In the genomic region with DNA sequence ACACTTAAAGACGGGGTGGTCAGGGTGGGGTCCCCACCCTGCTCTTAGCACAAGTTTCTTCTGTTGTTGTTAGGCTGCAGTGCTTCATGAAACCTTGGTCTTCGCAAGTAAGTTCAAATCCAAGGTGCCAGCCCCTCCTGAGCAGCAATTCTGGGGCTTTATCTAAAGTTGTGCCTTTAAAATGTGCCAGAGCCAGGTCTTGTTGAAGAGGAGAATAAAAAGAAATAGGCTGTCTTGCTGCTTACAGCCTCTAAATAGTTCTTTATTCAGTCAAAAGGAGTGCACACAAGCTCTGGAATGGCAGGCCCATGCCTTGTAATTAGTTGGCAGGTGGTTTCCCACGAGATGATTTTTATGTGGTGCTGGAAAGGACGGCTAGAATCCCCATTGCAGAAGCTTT, we compare ENCODE assay signal across 10 mouse cellular contexts. TPM values are rescaled to one million over a fixed set of nuclear protein-coding genes. Genes with fewer than 3 reads are reported as not detected.
DNase-seq lines count a peak whose midpoint lies in the region; ATAC-seq and TF ChIP-seq lines count a peak whose summit lies in the region.
"Had no signal": no experiment of that assay in that cellular context is flagged by ENCODE, and none has a peak within 500 bp of the region (broad histone marks: within the 10 kb centered on the region; RNA-seq: fewer than 3 reads in every experiment).

No protein-coding gene starts in this region.

- peak overlapping the region; percentile 100 for H3K9ac ChIP-seq in heart, embryonic 16.5 days (ENCODE audit: low read length)
- H3K9ac ChIP-seq in ES-E14 (ENCODE audit: insufficient read depth, low read depth, low read length, poor library complexity, severe bottlenecking): peak overlapping the region; percentile 100
- H3K9ac ChIP-seq in forebrain, embryonic 14.5 days (ENCODE audit: low read length): peak overlapping the region; percentile 100
- peak overlapping the region; percentile 96 for H3K9ac ChIP-seq in liver, embryonic 14.5 days (replicated peaks)

- no peaks in the 10 kb centered on the region for H3K9me3 ChIP-seq in heart, embryonic 16.5 days (replicated peaks; ENCODE audit: control insufficient read depth, low read length)
- no peaks in the 10 kb centered on the region for H3K9me3 ChIP-seq in ES-E14 (ENCODE audit: control insufficient read depth, insufficient read depth, low read depth, low read length)
- no peaks in the 10 kb centered on the region for H3K9me3 ChIP-seq in forebrain, embryonic 14.5 days (replicated peaks; ENCODE audit: control insufficient read depth, low read length)
- no peaks in the 10 kb centered on the region for H3K9me3 ChIP-seq in liver, embryonic 14.5 days (ENCODE audit: control insufficient read depth, low read length)

- peaks cover 21% of the 10 kb centered on the region for H3K4me1 ChIP-seq in heart, embryonic 16.5 days (ENCODE audit: control insufficient read depth, insufficient read depth, low read length)
- H3K4me1 ChIP-seq in ES-E14 (ENCODE audit: control insufficient read depth in 2 of 2, insufficient read depth in 2 of 2, low read length in 2 of 2, poor library complexity in 1 of 2): peaks cover 0 to 15% of the 10 kb centered on the region in 2 experiments; a peak in 2 of 4 replicates
- peaks cover 12% of the 10 kb centered on the region; the same call in 1 of the 2 replicates for H3K4me1 ChIP-seq in forebrain, embryonic 14.5 days (ENCODE audit: control insufficient read depth, insufficient read depth, low read length)
- peaks cover 7 to 23% of the 10 kb centered on the region in 2 experiments; a peak in 3 of 4 replicates for H3K4me1 ChIP-seq in liver, embryonic 14.5 days (replicated peaks; ENCODE audit: control insufficient read depth in 2 of 2, insufficient read depth in 2 of 2, low read length in 1 of 2)

- no peak overlapping the region for H3K4me2 ChIP-seq in heart, embryonic 16.5 days (ENCODE audit: low read depth, low read length)
- no peak overlapping the region for H3K4me2 ChIP-seq in forebrain, embryonic 14.5 days (ENCODE audit: low read length)
- H3K4me2 ChIP-seq in liver, embryonic 14.5 days (ENCODE audit: low read depth): peak overlapping the region; percentile 65

- peaks cover 37% of the 10 kb centered on the region for H3K36me3 ChIP-seq in heart, embryonic 16.5 days (ENCODE audit: control insufficient read depth, insufficient read depth)
- peaks cover 59% of the 10 kb centered on the region for H3K36me3 ChIP-seq in ES-E14 (ENCODE audit: control insufficient read depth, insufficient read depth, low read length, poor library complexity, severe bottlenecking)
- H3K36me3 ChIP-seq in forebrain, embryonic 14.5 days (ENCODE audit: control insufficient read depth, insufficient read depth, low read length): peaks cover 62% of the 10 kb centered on the region
- H3K36me3 ChIP-seq in liver, embryonic 14.5 days (replicated peaks; ENCODE audit: control insufficient read depth, insufficient read depth, low read depth): peaks cover 52% of the 10 kb centered on the region

- ATAC-seq in heart, embryonic 16.5 days (replicated peaks; ENCODE audit: extremely low read depth, insufficient read depth, low FRiP score): no peak
- ATAC-seq in forebrain, embryonic 14.5 days: no peak
- ATAC-seq in liver, embryonic 14.5 days (ENCODE audit: insufficient read depth): no peak

- DNase-seq in heart, adult 18-20 months: no peak
- no peak for DNase-seq in ES-E14 (ENCODE audit: low read depth, low spot score)
- DNase-seq in forebrain, embryonic 14.5 days (ENCODE audit: low spot score): no peak
- DNase-seq in liver, embryonic 14.5 days (ENCODE audit: low read depth in 3 of 3, low spot score in 3 of 3): no peak
- no peak for DNase-seq in B cell, adult 2 months
- DNase-seq in ovary, postnatal 14 days (ENCODE audit: low spot score): no peak
- DNase-seq in layer of hippocampus, postnatal 36 days: no peak
- DNase-seq: gastrocnemius, postnatal 14 days had no signal

- WGBS in heart, embryonic 16.5 days: 74% methylated on average over 4 of the region's 4 CpGs
- 54% methylated on average over 4 of the region's 4 CpGs for WGBS in forebrain, embryonic 14.5 days
- 47% methylated on average over 4 of the region's 4 CpGs for WGBS in liver, embryonic 14.5 days (ENCODE audit: insufficient replicate concordance)

- no peaks in the 10 kb centered on the region for H3K27me3 ChIP-seq in heart, embryonic 16.5 days (ENCODE audit: control insufficient read depth, insufficient read depth, low read length)
- H3K27me3 ChIP-seq in forebrain, embryonic 14.5 days (replicated peaks; ENCODE audit: control insufficient read depth, insufficient read depth, low read length): no peaks in the 10 kb centered on the region
- no peaks in the 10 kb centered on the region for H3K27me3 ChIP-seq in liver, embryonic 14.5 days (ENCODE audit: control insufficient read depth, insufficient read depth, low read length)

- TF ChIP-seq EP300 in liver, embryonic 14.5 days (IDR thresholded peaks at IDR 0.05; ENCODE audit: low read depth): no peak

- H3K27ac ChIP-seq in heart, embryonic 16.5 days (ENCODE audit: low read length): no peak overlapping the region
- peak overlapping the region; percentile 63; the same call in 1 of the 2 replicates for H3K27ac ChIP-seq in ES-E14 (ENCODE audit: insufficient read depth, low read depth, low read length, poor library complexity, severe bottlenecking)
- H3K27ac ChIP-seq in forebrain, embryonic 14.5 days (ENCODE audit: low read depth, low read length): no peak overlapping the region
- H3K27ac ChIP-seq in liver, embryonic 14.5 days: peak overlapping the region; percentile 52

- in situ Hi-C loops in ES-E14 (cut with MboI; ENCODE audit: low sequenced_read_pairs in 2 of 2, unreplicated experiment in 2 of 2): no loop called here

- H3K4me3 ChIP-seq in heart, embryonic 16.5 days (ENCODE audit: low read length): no peak overlapping the region
- H3K4me3 ChIP-seq in ES-E14 (ENCODE audit: insufficient read depth in 1 of 2, low read depth in 1 of 2, low read length in 2 of 2, poor library complexity in 1 of 2, severe bottlenecking in 1 of 2): peak overlapping the region; percentile 70 to 98; a peak in 3 of 4 replicates
- H3K4me3 ChIP-seq in forebrain, embryonic 14.5 days (ENCODE audit: low read depth, low read length): no peak overlapping the region
- H3K4me3 ChIP-seq in liver, embryonic 14.5 days (ENCODE audit: insufficient read depth in 1 of 2, low read depth in 2 of 2, low read length in 2 of 2): peak overlapping the region; percentile 82 to 89

- TF ChIP-seq CTCF in liver, embryonic 14.5 days (IDR thresholded peaks at IDR 0.05; ENCODE audit: low read depth): no peak

TF ChIP-seq in ES-E14, 5 proteins besides CTCF, POLR2A, EP300 and RAD21:
- TF ChIP-seq HCFC1 (IDR thresholded peaks at IDR 0.05; ENCODE audit: borderline replicate concordance, insufficient read depth, low read length) (no peak), ZNF384 (IDR thresholded peaks at IDR 0.05; ENCODE audit: low read depth, low read length) (no peak), MAFK (IDR thresholded peaks at IDR 0.05; ENCODE audit: insufficient read depth, low read depth, low read length) (no peak), ZC3H11A (IDR thresholded peaks at IDR 0.05; ENCODE audit: borderline replicate concordance, low read depth, low read length) (no peak), CHD2 (IDR thresholded peaks at IDR 0.05; ENCODE audit: low read depth, low read length) (no peak)

RNA-seq across cellular contexts. Expression of gene Rps19, which starts 2.9 kb away (rescaled TPM):
- 1,139 and 1,152 TPM in 2 replicates for polyA plus RNA-seq in heart, embryonic 16.5 days (2015; fragmentation: Nextera tagmentation; extraction: Ambion mirVana)
- 100 to 1,000 TPM; 548 to 623 TPM for total RNA-seq in heart, adult 18-20 months (2021)
- total RNA-seq in ES-E14 (2012; rRNA removed): 2,686 and 2,786 TPM in 2 replicates
- polyA plus RNA-seq in forebrain, embryonic 14.5 days (2014; fragmentation: Nextera tagmentation; extraction: Ambion mirVana): 1,541 and 2,138 TPM in 2 replicates
- 418 and 615 TPM in 2 replicates for polyA plus RNA-seq in liver, embryonic 14.5 days (2012; rRNA removed)
- 1,649 and 1,654 TPM in 2 replicates for polyA plus RNA-seq in liver, embryonic 14.5 days (2014; fragmentation: Nextera tagmentation; extraction: Ambion mirVana)
- total RNA-seq in layer of hippocampus, postnatal 36 days (2021): 100 to 1,000 TPM; 490 to 494 TPM

RNA-seq across cellular contexts. Expression of gene Cd79a, which starts 10.1 kb away (rescaled TPM):
- 0.36 and 0.38 TPM in 2 replicates for polyA plus RNA-seq in heart, embryonic 16.5 days (2015; fragmentation: Nextera tagmentation; extraction: Ambion mirVana)
- total RNA-seq in heart, adult 18-20 months (2021): 10 to 100 TPM in 1 of 2 experiments, 1 to 10 TPM in 1; 1.3 to 12.7 TPM
- 1.3 and 1.5 TPM in 2 replicates for total RNA-seq in ES-E14 (2012; rRNA removed)
- not detected in 2 replicates for polyA plus RNA-seq in forebrain, embryonic 14.5 days (2014; fragmentation: Nextera tagmentation; extraction: Ambion mirVana)
- 0.81 and 1.0 TPM in 2 replicates for polyA plus RNA-seq in liver, embryonic 14.5 days (2012; rRNA removed)
- 1.4 and 2.0 TPM in 2 replicates for polyA plus RNA-seq in liver, embryonic 14.5 days (2014; fragmentation: Nextera tagmentation; extraction: Ambion mirVana)
- under 1 TPM in 1 of 2 experiments, not detected in 1; 0.43 TPM for total RNA-seq in layer of hippocampus, postnatal 36 days (2021)

RNA-seq across cellular contexts. Expression of gene Arhgef1, which starts 15.6 kb away (rescaled TPM):
- 75.4 and 80.9 TPM in 2 replicates for polyA plus RNA-seq in heart, embryonic 16.5 days (2015; fragmentation: Nextera tagmentation; extraction: Ambion mirVana)
- 10 to 100 TPM; 31.5 to 47.6 TPM for total RNA-seq in heart, adult 18-20 months (2021)
- 32.1 and 40.0 TPM in 2 replicates for total RNA-seq in ES-E14 (2012; rRNA removed)
- 26.9 and 41.3 TPM in 2 replicates for polyA plus RNA-seq in forebrain, embryonic 14.5 days (2014; fragmentation: Nextera tagmentation; extraction: Ambion mirVana)
- polyA plus RNA-seq in liver, embryonic 14.5 days (2012; rRNA removed): 44.2 and 44.3 TPM in 2 replicates
- 28.7 and 31.1 TPM in 2 replicates for polyA plus RNA-seq in liver, embryonic 14.5 days (2014; fragmentation: Nextera tagmentation; extraction: Ambion mirVana)
- total RNA-seq in layer of hippocampus, postnatal 36 days (2021): 10 to 100 TPM; 81.1 to 86.9 TPM

RNA-seq across cellular contexts. Expression of gene Dmrtc2, which starts 17.2 kb away (rescaled TPM):
- not detected in 2 replicates for polyA plus RNA-seq in heart, embryonic 16.5 days (2015; fragmentation: Nextera tagmentation; extraction: Ambion mirVana)
- not detected for total RNA-seq in heart, adult 18-20 months (2021)
- total RNA-seq in ES-E14 (2012; rRNA removed): 0.53 and 0.54 TPM in 2 replicates
- not detected in 2 replicates for polyA plus RNA-seq in forebrain, embryonic 14.5 days (2014; fragmentation: Nextera tagmentation; extraction: Ambion mirVana)
- polyA plus RNA-seq in liver, embryonic 14.5 days (2012; rRNA removed): not detected in 2 replicates
- polyA plus RNA-seq in liver, embryonic 14.5 days (2014; fragmentation: Nextera tagmentation; extraction: Ambion mirVana): not detected in 2 replicates
- total RNA-seq in layer of hippocampus, postnatal 36 days (2021): not detected
- total RNA-seq: gastrocnemius, postnatal 14 days; left cerebral cortex, postnatal 25 days had no signal

RNA-seq across cellular contexts. Expression of gene Lypd4, which starts 17.4 kb away (rescaled TPM):
- not detected in 2 replicates for polyA plus RNA-seq in heart, embryonic 16.5 days (2015; fragmentation: Nextera tagmentation; extraction: Ambion mirVana)
- total RNA-seq in heart, adult 18-20 months (2021): not detected
- total RNA-seq in ES-E14 (2012; rRNA removed): 0.18 TPM in 1 of 2 replicates, not detected in the other
- polyA plus RNA-seq in forebrain, embryonic 14.5 days (2014; fragmentation: Nextera tagmentation; extraction: Ambion mirVana): not detected in 2 replicates
- not detected in 2 replicates for polyA plus RNA-seq in liver, embryonic 14.5 days (2012; rRNA removed)
- not detected in 2 replicates for polyA plus RNA-seq in liver, embryonic 14.5 days (2014; fragmentation: Nextera tagmentation; extraction: Ambion mirVana)
- not detected for total RNA-seq in layer of hippocampus, postnatal 36 days (2021)
- total RNA-seq: gastrocnemius, postnatal 14 days; left cerebral cortex, postnatal 25 days had no signal

Comparison
In these comparisons a context has a peak if more than half of its experiments do, and no peak if none do; other contexts are left out.
1. H3K27ac ChIP-seq: peak in ES-E14 (single experiment) and liver, embryonic 14.5 days (single experiment); none in heart, embryonic 16.5 days (single experiment) and forebrain, embryonic 14.5 days (single experiment).
2. H3K4me3 ChIP-seq: peak in ES-E14 (2 of 2) and liver, embryonic 14.5 days (2 of 2); none in heart, embryonic 16.5 days (single experiment) and forebrain, embryonic 14.5 days (single experiment).
3. Peak in every context shown above with its lines, with median percentiles within 50 percentile points of each other: H3K9ac ChIP-seq.